Mouse (Mus musculus) yolk sac, embryonic 10.5 days (tissue): ENCODE data around the gene Gse1.

Experiments
- DNase-seq: peaks from one replicate; pipeline ENCODE4 v3.0.0-alpha.2; 2017; ENCODE audit warnings: low spot score

Gse1 gene

GRCm38 (mm10) chr8:120212596-120212995 lies 15.7 kb upstream of the Gse1 start:
- no peak for DNase-seq

- no peak for DNase-seq
Measured at GRCm38 (mm10) chr8:120213229-120213628, 15.0 kb upstream of the Gse1 start.

GRCm38 (mm10) chr8:120213939-120214338 lies 14.3 kb upstream of the Gse1 start:
- DNase-seq: no peak

GRCm38 (mm10) chr8:120215416-120216141 lies 12.7 kb upstream of the Gse1 start:
- DNase-seq: no peak

GRCm38 (mm10) chr8:120216855-120217830 lies 11.1 kb upstream of the Gse1 start:
- DNase-seq: peak; percentile 74

- DNase-seq: peak; percentile 30
Measured at GRCm38 (mm10) chr8:120222548-120222947, 5.7 kb upstream of the Gse1 start.

GRCm38 (mm10) chr8:120224521-120225420 lies 3.5 kb upstream of the Gse1 start:
- no peak for DNase-seq

GRCm38 (mm10) chr8:120225421-120226151 lies 2.7 kb upstream of the Gse1 start:
- no peak for DNase-seq

GRCm38 (mm10) chr8:120226700-120227577 lies 1.3 kb upstream of the Gse1 start:
- no peak for DNase-seq

GRCm38 (mm10) chr8:120227578-120227876 lies 729 bp upstream of the Gse1 start:
- DNase-seq: no peak

- no peak for DNase-seq
Measured at GRCm38 (mm10) chr8:120228781-120229573, 721 bp downstream of the Gse1 start.

GRCm38 (mm10) chr8:120229574-120229916 lies 1.3 kb downstream of the Gse1 start:
- no peak for DNase-seq

GRCm38 (mm10) chr8:120230081-120230480 lies 1.8 kb downstream of the Gse1 start:
- DNase-seq: no peak

- DNase-seq: no peak
Measured at GRCm38 (mm10) chr8:120230715-120231614, 2.7 kb downstream of the Gse1 start.

- no peak for DNase-seq
Measured at GRCm38 (mm10) chr8:120231870-120232269, 3.6 kb downstream of the Gse1 start.

- DNase-seq: no peak
Measured at GRCm38 (mm10) chr8:120232398-120232797, 4.1 kb downstream of the Gse1 start.

- DNase-seq: peak; percentile 19
Measured at GRCm38 (mm10) chr8:120232913-120233312, 4.7 kb downstream of the Gse1 start.

- no peak for DNase-seq
Measured at GRCm38 (mm10) chr8:120234457-120234856, 6.2 kb downstream of the Gse1 start.

- DNase-seq: no peak
Measured at GRCm38 (mm10) chr8:120234866-120235265, 6.6 kb downstream of the Gse1 start.
